Mouse (Mus musculus) cortical plate, adult 2 months (tissue): ENCODE measurements at regions not wholly inside any gene's neighbourhood (a gene's known extent, or its start where the extent isn't known, plus 50 kb on each side); places are given as distances from the start of the nearest gene placed in this dataset.

Experiments
- H3K27ac ChIP-seq: fragments of 200-500 bp; 2 replicates; pipeline ENCODE4 v1.5.1; 2012; ENCODE audit warnings: low read length, control low read depth, inconsistent platforms; ENCODE audit not compliant: insufficient read depth
- H3K4me1 ChIP-seq: fragments of 200-500 bp; 2 replicates; pipeline ENCODE4 v1.6.1; 2011; ENCODE audit warnings: low read length; ENCODE audit not compliant: control insufficient read depth, insufficient read depth
- H3K4me3 ChIP-seq: fragments of 200-500 bp; 2 replicates; pipeline ENCODE4 v1.5.1; 2011; ENCODE audit warnings: mild to moderate bottlenecking, low read length, control low read depth; ENCODE audit not compliant: insufficient read depth
- CTCF ChIP-seq: fragments of 200-500 bp; IDR thresholded peaks from 2 replicates; pipeline ENCODE4 v1.5.1; 2011; ENCODE audit warnings: mild to moderate bottlenecking, control low read depth, low read length; ENCODE audit not compliant: insufficient read depth; ENCODE audit errors: extremely low read depth
- POLR2A ChIP-seq: fragments of 200-500 bp; IDR thresholded peaks from 2 replicates; pipeline ENCODE4 v1.6.1; 2011; ENCODE audit warnings: mild to moderate bottlenecking, low read length, control low read depth; ENCODE audit not compliant: insufficient read depth; ENCODE audit errors: extremely low read depth

DNA sequence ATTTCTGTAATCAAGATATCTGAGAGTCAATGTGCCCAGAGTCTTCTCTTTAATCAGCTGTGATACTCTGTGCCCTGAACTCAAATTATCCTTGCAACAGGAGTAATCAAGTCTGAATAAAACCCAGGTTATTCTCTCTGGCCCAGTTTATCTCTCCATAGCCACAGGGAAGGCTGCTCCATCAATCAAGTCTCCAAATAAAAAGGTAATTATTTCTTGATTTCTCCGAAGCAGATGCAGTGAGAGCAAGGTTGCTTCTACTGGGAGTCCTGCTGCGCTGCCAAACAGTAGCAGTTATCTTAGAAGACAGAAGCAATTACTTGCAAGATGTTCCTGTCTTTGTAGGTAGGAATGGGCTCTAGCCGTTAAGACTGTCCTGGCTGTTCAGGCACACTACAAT, 600.5 kb downstream of the Trib2 start:
- TF ChIP-seq POLR2A: no peak
- TF ChIP-seq CTCF: no peak

DNA sequence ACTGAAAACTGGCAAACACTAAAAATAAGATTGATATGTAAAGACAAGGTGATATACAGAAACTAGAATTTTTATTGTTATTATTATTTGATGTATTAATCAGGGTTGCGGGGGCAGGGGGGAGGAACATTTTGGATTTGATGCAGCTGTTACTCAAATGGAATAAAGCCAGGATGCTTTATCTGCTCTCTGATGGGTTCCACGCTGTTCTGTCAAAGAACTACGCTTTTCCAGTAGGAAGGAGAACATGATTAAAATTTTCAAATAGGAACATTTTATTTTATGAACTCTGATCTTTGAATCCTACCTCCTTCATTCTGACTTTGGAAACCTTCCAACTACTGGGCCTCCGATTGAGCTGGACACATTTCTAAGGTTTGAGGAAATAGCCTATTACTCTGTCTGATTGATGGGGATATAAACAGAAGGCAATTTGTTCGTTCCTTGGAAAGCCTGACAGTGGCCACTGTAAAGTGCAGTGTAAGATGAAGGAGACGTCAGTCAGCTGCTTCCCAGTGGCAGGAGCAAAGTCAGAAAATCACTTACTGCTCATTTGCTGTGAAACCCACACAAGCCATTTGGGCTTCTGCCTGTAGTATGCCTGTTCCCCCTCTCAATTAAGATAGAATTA, 642.2 kb downstream of the Trib2 start:
- no peak overlapping the region for H3K4me3 ChIP-seq
- no peaks in the 10 kb centered on the region for H3K4me1 ChIP-seq
- TF ChIP-seq POLR2A (no peak), CTCF (no peak)

More for the DNA sequence above, 600.5 kb downstream of the Trib2 start:
- Histone ChIP-seq H3K4me3 (no peak overlapping the region), H3K4me1 (no peaks in the 10 kb centered on the region), H3K27ac (no peak overlapping the region)

GRCm38 (mm10) chr12:15162605-15163004, 654.1 kb downstream of the Trib2 start:
- no peak overlapping the region for H3K27ac ChIP-seq
- TF ChIP-seq POLR2A (no peak), CTCF (no peak)
- no peak overlapping the region for H3K4me3 ChIP-seq
- no peaks in the 10 kb centered on the region for H3K4me1 ChIP-seq

More for the DNA sequence above, 642.2 kb downstream of the Trib2 start:
- H3K27ac ChIP-seq: no peak overlapping the region

DNA sequence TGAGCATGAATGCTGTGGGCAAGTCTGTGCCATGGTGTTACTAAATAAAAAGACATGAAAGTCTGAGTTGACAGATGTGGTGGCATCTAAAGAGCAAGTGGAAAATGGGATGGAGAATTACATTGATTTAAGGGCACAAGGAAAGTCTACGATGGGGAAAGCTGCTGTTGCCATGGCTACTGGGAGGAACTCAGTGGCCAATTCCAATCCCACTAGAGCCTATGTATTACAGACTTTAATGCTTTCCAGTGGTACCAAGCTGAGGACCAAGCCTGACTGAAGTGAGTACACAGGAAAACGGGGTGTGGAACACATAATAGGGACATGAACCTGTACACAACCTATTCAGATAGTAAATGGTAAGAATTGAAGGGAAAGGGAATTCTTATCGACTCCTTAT, 654.9 kb downstream of the Trib2 start:
- TF ChIP-seq CTCF (no peak), POLR2A (no peak)
- H3K27ac ChIP-seq: no peak overlapping the region
- no peak overlapping the region for H3K4me3 ChIP-seq
- no peaks in the 10 kb centered on the region for H3K4me1 ChIP-seq

DNA sequence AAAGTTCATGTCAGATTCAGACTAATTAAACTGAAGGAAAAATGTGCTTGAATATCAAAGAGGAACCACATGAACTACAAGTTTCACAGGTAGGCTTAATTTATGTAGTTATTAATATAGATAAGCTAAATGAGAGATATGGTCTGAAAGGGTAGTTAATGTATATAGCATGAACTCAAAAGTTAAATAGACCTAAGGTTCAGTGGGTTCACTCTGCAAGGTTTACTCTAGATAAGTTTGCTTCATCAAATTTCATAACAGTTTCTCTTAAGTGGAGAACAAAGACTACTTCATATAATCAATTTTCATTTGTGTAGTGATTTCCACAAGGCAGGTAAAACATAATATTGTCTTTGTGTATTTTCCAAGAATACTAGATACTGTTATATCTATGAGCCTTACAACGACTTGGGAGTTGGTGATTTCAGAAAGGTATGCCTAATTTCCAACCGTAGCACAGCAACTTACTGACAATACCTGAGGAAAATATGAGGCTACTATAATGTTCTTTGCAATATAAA, 656.2 kb downstream of the Trib2 start:
- no peak overlapping the region for H3K27ac ChIP-seq
- no peak overlapping the region for H3K4me3 ChIP-seq
- TF ChIP-seq CTCF (no peak), POLR2A (no peak)
- H3K4me1 ChIP-seq: no peaks in the 10 kb centered on the region

DNA sequence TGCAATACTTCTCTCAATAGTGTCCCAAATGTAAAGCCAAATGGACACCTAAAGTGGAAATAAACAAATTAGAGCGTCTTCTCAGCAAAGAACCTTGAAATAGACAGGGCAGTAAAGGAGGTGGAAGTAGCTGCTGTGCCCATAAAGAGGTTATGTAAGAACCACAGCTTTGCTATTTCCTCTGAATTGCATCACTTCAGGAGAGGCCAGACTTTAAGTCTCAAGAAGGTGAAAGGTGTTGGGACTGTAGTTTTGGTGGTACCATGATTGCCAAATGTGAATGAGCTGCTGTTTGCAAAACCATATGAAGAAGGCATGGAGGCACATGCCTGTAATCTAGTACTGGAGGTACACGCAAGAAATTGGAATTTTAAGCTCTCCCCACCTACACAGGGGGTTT, 670.3 kb downstream of the Trib2 start:
- TF ChIP-seq POLR2A (no peak), CTCF (no peak)
- no peaks in the 10 kb centered on the region for H3K4me1 ChIP-seq
- H3K27ac ChIP-seq: no peak overlapping the region
- no peak overlapping the region for H3K4me3 ChIP-seq

DNA sequence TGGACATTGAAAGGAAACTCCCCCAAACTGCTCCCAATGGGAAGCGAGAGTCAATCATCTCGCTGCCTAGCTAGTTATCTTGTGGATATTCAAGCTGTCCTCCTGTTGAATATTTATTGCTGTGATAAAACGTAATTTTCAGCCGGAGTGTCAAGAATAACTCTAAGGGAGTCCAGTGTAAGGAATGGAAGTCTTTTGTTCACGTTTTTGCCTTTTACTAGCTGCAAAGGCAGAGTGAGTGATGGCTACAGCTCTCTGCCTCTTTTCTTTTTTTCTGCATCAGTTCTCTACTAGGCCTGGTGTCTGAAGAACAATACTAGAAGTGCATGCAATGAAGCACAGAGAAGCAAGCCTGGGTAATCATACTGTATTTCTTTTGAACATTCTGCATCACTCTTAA, 679.7 kb downstream of the Trib2 start:
- Histone ChIP-seq H3K4me1 (no peaks in the 10 kb centered on the region), H3K27ac (no peak overlapping the region), H3K4me3 (no peak overlapping the region)
- no peak for TF ChIP-seq CTCF
- TF ChIP-seq POLR2A: no peak

DNA sequence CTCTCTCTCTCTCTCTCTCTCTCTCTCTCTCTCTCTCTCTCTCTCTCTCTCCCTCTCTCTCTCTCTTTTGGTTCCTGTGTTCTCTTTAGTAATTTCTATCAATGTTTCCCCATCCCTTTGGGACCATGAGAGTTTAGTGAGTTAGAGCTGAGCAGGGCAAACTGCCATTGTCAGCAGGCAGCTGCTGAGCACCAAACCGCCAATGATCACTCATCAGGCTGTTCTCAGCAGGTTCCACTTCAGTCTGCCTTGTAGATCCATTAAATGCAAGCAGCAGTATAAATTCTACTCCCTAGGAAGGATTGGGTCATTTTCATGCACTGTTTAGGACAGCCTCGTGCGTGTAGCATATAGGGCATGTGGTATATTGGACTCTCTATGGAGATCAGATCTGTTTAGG, 692.5 kb downstream of the Trib2 start:
- no peak for TF ChIP-seq CTCF
- no peak for TF ChIP-seq POLR2A
- Histone ChIP-seq H3K4me1 (no peaks in the 10 kb centered on the region; the same call in 1 of the 2 replicates), H3K4me3 (no peak overlapping the region), H3K27ac (no peak overlapping the region)

- no peaks in the 10 kb centered on the region; the same call in 1 of the 2 replicates for H3K4me1 ChIP-seq
- TF ChIP-seq POLR2A (no peak), CTCF (no peak)
- H3K4me3 ChIP-seq: no peak overlapping the region
- no peak overlapping the region for H3K27ac ChIP-seq
These were observed 694.0 kb downstream of the Trib2 start for GRCm38 (mm10) chr12:15122586-15123212.

DNA sequence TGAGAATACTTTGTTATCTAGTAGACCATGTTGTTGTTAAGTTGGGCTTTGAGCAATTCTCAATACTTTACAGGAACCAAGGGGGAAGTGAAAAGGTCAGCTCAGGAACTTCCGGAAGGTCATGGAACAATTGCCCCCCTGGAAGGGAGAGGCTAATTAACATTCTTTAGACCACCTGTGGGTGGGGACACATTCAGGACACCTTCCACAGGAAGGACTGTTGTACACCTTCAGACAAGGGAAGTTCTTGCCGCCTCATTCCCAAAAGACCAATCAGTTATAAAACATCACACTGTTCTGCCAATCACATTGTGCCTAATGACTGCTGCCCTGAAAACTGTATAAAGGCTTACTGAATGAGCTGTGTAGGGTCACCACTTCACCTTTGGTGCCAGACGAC, 701.2 kb downstream of the Trib2 start:
- H3K4me3 ChIP-seq: no peak overlapping the region
- H3K27ac ChIP-seq: no peak overlapping the region
- TF ChIP-seq CTCF: no peak
- no peak for TF ChIP-seq POLR2A
- H3K4me1 ChIP-seq: no peaks in the 10 kb centered on the region
